Mouse (Mus musculus) stomach, postnatal 0 days (tissue): ENCODE measurements at regions not wholly inside any gene's neighbourhood (a gene's known extent, or its start where the extent isn't known, plus 50 kb on each side); places are given as distances from the start of the nearest gene placed in this dataset.

Experiments used
- CTCF ChIP-seq: IDR thresholded peaks from 2 replicates; pipeline ENCODE4 v1.5.1; 2016; ENCODE audit warnings: antibody characterized with exemption, low read depth, mild to moderate bottlenecking, moderate library complexity
- EP300 ChIP-seq: optimal IDR thresholded peaks from 2 replicates; pipeline ENCODE3; 2016; ENCODE audit warnings: antibody characterized with exemption

- TF ChIP-seq CTCF (no peak), EP300 (no peak)
These were observed 235.4 kb upstream of the F930015N05Rik start for GRCm38 (mm10) chr11:64671898-64672297.
